Mouse (Mus musculus) cerebellum, adult (tissue): ENCODE measurements around the gene Ddx39b.
"Not testable (repeated sequence)": the region's sequence is repeated elsewhere in the genome, so short reads cannot be mapped to it uniquely, and the experiment has no call there.

Experiments used
- ATAC-seq: cut with Nextera tagmentation; 2 replicates; pipeline ENCODE4 v1.9.2; 2017; ENCODE audit warnings: mild to moderate bottlenecking, moderate library complexity, mixed read lengths; ENCODE audit not compliant: insufficient number of reproducible peaks, low FRiP score, low TSS enrichment

Gene Ddx39b

DNA sequence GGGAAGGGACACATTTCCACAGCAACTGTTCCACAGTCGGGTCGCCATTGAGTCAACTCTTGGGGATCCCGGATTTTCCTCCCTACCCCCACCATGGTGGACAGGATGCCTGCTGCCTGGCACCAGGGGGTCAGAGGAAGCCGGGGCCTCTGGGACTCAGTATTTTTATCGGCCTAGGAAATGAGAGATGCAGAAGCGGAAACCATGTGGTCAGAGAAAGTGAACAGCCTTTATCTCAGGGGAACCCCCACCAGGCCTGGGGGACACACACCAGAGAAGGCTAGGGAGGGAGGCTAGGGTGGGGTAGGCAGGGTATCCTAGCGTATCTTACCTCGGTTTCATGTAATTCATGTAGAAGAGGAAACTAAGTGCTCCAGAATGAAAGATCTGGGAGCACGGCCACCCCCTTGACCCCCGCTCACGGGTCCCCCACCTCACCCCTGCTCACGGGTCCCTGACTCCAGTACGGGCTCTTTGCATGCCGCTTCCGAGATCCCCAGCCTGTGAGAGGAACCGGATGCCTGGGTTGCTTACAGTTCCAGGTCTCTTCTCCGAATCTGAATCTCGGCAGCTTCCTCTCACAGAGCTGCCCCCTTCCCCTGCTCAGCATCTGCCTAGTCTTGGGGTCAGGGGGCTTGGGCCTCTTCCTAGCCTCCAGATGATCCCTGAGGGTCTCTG lies 22.9 kb upstream of the Ddx39b start:
- no peak for ATAC-seq

DNA sequence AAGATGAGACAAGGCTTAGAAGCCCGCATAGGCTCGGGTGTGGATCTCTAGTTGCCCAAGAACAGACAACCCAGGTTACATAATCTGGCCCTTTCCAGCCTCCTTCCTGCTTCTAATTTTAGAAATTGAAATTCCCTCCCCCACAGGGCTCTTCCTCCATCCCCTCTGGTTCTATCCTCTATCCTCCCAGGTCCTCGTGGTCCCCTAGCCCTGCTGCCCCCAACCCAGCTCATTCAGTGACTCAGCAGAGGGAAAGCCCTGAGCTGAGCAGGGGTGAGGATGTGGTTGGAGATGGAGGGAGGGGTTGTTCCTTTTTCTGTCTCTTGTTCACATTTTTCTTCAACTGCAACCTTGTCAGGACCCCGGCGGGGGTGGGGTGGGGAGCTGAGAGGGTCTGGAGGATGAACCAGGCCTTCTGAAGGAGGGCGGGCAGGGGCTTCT lies 21.9 kb upstream of the Ddx39b start:
- ATAC-seq: no peak; the same call in 1 of the 2 replicates

DNA sequence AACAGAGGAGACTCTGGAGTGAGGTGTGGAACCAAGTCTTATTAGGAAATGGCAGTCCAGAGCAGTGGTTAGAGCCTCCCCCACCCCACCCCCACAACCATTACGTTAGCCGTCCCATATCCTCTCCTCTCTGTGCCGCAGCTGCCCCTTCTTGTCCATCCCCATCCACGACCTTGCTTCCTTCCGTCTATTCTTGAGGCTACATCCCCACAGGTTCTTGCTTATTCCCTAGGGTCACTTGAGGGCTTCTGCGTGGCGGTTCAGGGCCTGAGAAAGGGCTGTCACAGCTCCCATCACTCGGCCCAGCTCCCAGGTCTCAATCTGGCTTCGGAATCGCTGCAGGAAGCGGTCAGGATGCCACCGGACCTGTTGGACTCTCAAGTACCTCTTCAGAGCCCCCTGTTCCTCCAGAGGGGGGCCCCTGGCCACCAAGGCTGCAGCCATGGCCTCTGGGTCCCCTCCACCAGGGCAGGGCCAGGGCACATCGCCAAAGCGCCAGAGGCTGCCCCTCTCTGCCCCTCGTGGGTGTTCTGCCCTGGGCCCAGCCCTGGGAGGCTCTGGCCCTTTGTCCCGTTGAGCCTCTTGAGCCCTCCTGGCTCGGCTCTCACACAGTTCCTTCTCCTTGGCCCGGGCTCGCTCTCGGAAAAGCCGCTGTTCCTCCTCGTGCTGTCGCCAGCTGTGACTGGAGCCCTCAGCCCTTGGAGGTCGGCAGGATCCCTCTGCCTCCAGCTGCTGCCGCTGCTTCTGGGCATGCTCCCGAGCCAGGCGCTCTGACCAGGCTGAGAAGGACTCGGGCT lies 21.2 kb upstream of the Ddx39b start, which contains the start of gene Gm16181:
Gm16181 (plus strand) TSS at position 679 of the 797 bp plus-strand sequence.
- no peak for ATAC-seq

DNA sequence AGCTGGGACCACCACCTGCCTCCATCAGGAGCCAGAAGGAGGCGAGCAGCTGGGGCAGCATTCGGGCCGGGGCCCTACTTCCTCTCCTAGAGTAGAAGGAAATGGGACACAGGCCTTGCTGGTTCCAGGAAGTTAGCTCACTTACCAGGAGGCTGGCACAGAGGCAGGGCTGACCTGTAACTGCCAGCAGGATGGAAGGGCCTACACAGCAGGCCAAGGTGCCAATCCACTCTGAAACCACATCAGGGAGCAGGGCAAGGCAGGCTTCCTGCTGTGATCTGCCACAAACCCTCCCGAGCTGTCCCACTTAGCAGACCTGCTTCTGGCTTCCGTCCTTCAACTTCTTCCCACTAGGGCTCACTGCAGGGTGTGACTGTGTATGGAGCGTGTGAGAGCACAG lies 19.2 kb upstream of the Ddx39b start:
- ATAC-seq: no peak

DNA sequence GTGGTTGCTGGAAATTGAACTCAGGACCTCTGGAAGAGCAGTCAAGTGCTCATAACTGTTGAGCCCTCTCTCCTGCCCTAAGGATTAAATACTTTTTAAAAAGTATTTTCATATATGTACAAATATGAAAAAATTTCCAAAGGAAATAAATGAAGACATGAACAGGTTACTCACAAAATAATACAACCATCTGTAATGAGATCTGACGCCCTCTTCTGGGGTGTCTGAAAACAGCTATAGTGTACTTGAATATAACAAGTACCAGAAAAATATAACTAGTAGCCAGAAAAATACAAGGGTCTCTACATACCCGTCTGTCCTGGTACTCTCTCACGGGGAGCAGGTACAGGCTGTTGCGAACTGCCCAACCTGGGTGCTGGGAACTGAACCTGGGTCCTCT lies 16.9 kb upstream of the Ddx39b start:
- ATAC-seq: no peak

DNA sequence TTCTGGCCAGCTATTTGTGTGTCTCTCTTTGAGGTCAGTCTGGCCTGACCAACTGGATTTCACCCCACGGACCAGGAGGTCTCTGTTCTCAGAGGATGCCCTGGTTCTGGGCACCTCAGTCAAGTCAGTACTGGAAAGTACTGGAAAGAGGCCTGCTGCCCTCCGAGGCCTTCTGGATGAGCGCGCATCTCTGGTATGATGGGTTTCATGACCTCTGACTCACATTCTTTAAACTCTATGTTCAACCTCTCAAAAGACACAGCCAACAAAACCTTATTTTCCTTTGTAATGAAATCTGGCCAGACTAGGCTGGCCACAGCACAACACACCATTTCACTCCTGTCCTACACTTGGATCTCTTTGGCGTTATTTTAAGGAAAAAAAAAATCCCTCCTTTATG lies 16.1 kb upstream of the Ddx39b start:
- no peak for ATAC-seq

DNA sequence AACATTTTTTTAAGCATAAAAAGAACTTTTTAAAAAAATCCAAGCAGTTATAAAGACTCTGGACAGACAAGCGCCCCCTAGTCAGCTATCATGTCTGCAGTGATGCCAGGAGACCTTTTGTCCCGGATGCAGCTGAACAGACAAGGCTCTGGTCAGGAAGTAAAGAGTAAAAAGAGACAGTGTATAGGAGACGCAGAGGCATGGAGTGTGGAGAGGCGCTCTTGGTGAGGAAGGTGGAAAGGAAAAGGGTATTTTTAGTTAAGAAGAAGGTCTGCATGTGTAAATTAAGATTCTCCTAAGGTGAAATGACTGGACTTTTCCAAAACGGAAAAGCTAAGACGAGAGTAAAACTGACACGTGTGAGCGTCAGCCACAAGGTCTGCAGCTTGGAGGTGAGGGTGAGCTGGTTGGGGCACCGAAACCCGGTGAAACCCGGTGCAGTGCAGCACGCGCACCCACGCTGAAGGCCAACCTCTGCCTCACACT lies 14.9 kb upstream of the Ddx39b start:
- ATAC-seq: no peak

DNA sequence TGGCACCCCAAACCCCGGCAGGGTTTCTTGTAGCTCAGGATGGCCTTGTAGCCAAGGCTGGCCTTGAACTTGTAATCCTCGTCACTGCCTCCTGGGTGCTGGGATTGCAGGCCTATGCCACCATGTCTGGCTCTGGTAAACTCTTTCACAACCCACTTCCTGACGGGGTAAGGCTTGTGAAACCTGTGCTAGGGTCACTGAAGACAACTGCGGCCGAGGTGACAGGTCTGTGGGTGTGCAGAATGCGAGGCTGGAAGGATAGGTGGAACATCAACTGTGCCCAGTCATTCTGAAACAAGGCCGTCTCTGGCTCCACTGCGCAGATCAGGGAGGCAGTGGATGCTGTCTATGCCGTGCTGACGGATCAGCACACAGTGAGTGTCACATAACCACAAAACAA lies 10.5 kb upstream of the Ddx39b start:
- no peak for ATAC-seq

DNA sequence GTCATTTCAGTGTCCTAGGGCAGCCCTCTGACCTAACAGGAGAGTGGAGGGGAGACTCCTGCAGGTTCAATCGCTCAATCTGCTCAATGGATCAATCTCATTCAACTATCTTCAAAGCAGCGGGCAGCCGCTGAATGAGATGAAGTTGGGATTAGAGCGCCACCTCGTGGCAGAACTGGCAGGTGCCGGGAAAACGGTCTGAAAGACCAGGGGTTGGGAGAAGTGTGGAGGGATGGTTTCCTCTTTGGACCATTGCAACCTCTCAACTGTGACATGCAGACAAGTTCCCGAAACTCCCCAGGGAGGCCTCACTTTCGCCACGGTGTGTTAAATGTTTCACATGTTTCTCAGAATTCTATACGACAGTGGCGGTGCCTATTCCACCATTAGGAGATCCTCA lies 9.5 kb upstream of the Ddx39b start:
- ATAC-seq: no peak

DNA sequence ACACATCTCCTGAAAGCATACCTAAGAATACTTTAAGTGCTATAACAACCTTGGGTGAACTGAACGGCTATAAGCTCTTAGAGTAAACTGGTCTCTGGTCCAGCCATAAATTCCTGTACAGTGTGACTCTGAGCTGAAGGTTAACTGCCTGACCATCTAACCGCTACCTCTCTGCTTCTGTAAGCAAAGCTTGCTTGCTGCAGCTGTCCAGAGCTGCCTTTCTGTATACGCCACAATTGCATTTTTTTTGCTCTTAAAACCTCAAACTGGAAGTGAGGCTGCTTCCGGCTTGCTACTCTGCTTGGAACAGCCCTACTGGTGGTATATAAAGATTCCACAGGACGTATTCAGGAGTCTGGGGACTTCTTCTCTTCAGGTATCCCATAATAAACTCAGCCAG lies 8.9 kb upstream of the Ddx39b start:
- no peak for ATAC-seq

DNA sequence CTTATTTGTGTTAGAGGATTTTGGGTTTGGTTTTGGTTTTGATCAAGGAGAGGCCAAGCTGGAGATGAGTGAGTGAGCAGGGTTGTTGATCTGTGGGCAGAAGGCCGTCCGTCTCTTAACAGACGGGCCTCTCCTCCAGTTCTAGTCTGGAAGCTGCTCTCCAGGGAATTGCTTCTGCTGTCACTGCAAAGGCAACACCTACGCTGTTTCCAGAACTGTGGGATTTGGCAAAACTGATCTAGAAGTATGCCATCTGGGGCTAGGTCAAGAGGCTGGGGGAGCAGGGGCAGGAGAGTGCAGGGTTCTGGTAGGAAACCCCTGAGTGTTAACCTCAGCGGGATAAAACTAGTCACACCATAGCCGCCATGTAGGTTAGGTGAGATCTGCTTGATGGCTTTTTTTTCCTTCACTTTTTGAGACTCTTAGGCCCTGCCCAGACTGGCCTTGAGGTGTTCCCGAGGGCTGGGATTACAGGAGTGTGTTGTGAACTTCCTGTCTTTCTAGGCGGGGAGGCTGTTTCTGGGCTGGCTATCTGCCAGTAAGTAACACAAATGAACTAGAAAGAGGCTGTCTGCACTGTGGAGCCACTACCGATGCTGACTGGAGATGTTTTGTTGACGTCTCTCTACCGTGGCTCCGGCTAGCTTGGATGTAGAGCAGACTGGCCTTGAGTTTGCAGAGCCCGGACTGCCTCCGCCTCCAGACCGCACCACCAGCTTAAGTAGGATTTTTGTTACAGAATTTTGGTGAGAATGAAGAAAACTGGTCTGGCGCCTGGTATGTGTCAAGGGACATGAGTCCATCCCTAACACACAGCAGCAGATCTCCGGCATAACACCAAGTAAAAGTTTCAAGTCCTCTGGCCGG lies 8.2 kb upstream of the Ddx39b start, which contains the start of gene Atp6v1g2:
Atp6v1g2 (plus strand) TSS at position 547 of the 867 bp plus-strand sequence.
- no peak for ATAC-seq

DNA sequence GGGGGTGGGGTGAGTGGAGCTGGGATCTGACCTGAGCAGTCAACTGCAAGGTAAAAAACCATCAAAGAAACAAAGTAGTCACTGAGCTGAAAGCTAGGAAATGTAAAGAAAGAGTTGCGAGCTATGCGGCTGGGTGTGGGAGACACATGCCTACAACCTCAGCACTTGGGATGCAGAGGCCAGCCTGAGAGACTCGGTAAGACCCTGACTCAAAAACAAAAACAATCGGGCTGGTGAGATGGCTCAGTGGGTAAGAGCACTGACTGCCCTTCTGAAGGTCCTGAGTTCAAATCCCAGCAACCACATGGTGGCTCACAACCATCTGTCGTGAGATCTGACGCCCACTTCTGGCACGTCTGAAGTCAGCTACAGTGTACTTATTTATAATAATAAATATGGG lies 7.5 kb upstream of the Ddx39b start:
- not testable (repeated sequence) for ATAC-seq

DNA sequence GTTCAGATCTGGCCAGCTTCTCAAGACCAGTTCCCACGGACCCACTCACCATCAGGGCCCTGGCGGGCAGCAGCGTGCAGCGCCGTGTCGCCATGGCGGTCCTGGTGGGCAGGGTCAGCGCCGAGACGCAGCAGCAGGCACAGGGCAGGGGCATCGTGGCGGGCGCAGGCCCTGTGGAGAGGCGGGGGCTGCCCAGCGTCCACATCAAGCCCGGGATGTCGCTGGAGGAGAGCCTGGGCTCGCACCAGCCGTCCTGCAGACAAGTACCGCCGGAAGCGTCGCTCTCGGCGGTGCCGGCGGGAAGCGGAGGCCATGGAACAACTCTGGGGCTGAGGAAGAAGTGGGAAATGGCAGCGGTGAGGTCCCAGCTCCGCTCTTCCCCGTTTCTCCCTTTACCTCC lies 6.6 kb upstream of the Ddx39b start:
- ATAC-seq: no peak

DNA sequence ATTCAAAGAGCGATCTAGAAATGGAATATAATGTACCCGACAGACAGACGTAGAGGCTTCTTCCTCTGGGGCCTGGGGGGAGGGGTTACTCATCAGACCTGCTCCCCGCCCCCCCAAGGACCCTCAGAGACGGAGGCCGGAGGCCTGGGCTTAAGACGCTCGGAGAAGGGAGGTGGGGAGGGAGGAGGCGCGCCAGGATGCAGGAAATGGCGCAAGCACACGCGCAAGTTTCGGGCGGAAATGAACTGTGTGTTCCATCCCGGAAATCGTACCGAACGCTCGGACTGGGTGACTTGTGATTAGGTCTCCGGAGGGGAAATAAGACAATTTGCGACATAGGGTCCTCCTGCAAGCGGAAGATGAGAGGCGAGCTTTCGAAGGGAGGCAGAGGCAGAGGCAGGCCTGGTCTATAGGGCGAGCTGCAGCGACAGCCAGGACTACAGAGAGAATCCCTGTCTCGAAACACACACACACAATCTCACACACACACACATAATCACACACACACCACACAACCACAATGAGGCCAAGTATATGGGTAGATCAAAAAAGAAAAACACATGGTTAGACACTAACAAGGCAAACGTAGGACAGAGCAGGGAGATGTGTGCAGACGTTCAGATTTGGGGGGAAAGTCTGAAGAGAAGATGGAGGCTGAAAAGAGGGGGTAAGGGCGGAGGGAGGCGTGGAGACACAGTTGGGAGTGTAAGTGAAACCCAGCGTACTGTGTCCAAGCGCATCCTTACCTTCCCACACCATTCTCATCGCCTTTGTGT lies 5.7 kb upstream of the Ddx39b start, which contains the start of gene Nfkbil1:
Nfkbil1 (minus strand) TSS at position 179 of the 776 bp plus-strand sequence.
- ATAC-seq: peak; percentile 59; the same call in 1 of the 2 replicates

DNA sequence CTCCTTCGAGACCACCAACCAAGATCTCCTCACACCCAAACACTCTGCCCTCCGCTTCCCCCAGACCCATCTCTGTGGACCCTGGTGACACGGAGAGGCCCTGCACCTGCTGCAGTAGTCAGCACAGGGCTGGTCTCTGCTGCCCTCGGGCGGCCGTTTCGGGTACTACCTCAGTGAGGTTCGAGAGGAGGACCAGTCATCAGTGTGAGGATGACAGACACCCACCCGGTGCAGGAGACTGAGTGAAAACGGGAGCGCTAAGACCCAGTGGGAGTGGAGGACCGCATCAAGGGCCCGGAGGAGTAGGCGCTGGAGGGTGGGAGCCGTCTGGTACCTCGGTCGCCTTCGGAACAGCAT lies 5.2 kb upstream of the Ddx39b start:
- peak; percentile 77 for ATAC-seq

DNA sequence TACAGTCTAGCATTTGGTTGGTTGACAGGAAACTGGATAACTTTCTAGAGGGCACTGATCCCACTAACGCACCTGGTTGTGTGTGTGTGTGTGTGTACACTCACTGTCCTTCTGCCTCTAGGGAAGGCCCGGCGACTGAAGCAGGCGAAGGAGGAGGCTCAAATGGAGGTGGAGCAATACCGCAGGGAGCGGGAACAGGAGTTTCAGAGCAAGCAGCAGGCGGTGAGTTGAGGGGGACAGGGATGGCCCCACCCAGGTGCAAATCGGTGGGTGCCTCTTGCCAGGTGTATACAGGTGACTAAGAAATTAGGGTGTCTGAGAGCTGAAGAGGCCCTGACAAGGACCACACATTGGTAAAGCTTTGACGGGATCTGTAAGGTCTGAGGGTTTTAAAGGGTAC lies 4.5 kb upstream of the Ddx39b start:
- ATAC-seq: no peak

DNA sequence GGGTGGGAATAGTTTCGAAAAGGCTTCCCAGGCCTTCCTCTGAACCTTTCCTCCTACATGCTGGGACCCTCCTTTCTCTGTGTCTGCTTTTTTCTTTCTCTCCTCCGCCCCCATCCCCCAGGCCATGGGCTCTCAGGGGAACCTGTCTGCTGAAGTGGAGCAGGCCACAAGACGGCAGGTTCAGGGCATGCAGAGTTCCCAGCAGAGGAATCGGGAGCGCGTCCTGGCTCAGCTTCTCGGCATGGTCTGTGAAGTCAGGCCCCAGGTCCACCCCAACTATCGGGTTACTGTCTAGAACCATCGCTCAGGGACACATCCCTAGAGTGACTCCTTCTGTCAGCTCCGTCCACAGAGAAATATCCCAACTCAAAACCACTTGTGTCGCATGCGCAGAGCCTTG lies 4.0 kb upstream of the Ddx39b start:
- ATAC-seq: no peak

DNA sequence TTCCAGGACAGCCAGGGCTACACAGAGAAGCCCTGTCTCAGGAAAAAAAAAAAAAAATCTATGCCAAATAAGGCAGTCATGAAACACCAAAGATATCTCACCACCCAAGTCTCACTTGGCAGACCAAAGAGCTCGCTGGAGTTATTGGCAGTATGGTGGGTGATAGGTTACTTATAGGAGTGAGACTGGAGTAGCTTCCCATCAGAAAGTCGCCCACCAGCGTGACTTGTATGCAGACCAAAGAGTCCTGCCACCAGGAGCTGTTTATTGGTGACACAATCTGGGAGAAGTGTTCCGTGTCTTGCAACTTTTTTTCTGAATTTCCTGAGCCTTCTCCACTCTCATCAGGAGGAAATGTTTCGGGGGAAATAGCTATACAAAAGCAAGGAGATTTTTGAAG lies 1.8 kb upstream of the Ddx39b start:
- ATAC-seq: no peak

DNA sequence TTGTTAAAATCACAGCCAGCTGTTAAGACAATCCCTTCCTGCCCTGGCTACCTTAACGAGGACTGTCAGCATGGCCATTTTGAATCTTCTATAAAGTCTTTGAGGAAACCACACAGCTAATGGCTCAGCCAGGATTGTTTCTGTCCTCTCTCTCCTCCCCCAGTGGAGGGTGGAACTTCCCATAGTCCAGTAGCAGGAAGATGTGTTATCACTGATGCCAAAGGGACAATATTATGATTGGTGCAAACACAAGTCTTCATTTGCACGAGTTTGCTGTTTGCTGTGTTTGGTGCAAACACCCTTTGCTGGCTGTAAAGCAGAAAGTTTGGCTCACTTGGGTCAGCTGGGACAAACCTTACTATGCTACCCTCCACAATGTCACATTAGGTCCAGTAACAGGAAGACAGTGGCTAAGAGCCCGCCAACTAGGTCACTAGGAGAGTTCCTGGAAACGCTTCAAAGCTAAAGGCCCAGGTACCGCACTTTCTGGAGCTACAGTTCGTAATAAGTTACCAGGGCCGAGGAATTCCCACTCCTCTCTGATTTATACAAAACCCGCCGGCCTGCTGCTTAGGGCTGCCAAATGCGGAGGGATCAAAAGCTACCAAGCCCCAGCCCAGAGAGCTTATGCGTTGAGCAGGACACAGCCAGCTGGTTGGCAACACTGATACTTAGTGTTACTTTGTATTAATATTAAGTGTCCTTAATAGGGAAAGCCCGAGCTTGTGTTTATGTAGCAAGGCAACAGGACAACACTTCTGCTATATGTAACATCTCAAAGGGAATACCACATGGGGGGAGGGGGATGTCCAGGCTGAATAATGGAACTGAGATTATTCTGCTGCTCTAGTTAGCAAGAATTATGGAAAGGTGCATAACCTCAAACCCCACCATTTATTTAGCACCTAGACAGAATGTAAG lies 902 bp upstream of the Ddx39b start:
- no peak for ATAC-seq
